Mouse (Mus musculus) liver, postnatal 0 days (tissue): ENCODE results near the gene Calr. TPM values are rescaled to one million over a fixed set of nuclear protein-coding genes. Genes with fewer than 3 reads are reported as not detected.

ENCODE experiments used
- ATAC-seq: fragments of 200-750 bp; cut with Nextera tagmentation; 2 replicates; pipeline ENCODE4 v1.8.0; 2017; ENCODE audit warnings: mild to moderate bottlenecking, moderate library complexity
- DNase-seq: peaks from one replicate; pipeline ENCODE4 v3.0.0-alpha.2; 2016
- H3K27ac ChIP-seq: fragments of 300-500 bp; sonication (generic); 2 replicates; pipeline ENCODE4 v1.5.1; 2014; ENCODE audit warnings: antibody characterized with exemption, moderate library complexity, mild to moderate bottlenecking, low read depth
- H3K27me3 ChIP-seq: fragments of 300-500 bp; sonication (generic); 2 replicates; pipeline ENCODE4 v1.6.1; 2014; ENCODE audit warnings: low read length, control low read depth, mixed read lengths; ENCODE audit not compliant: insufficient read depth
- H3K36me3 ChIP-seq: fragments of 300-500 bp; sonication (generic); replicated peaks from 2 replicates; pipeline ENCODE4 v1.6.1; 2014; ENCODE audit warnings: mild to moderate bottlenecking, control low read depth, low read length, moderate library complexity, mixed read lengths; ENCODE audit not compliant: insufficient read depth
- H3K4me1 ChIP-seq: fragments of 300-500 bp; sonication (generic); 2 replicates; pipeline ENCODE4 v1.6.1; 2014; ENCODE audit warnings: antibody characterized with exemption, mild to moderate bottlenecking, control low read depth; ENCODE audit not compliant: insufficient read depth
- H3K4me2 ChIP-seq: fragments of 300-500 bp; sonication (generic); 2 replicates; pipeline ENCODE4 v1.6.1; 2014; ENCODE audit warnings: low read depth, mild to moderate bottlenecking, low read length, moderate library complexity, mixed read lengths
- H3K4me3 ChIP-seq: fragments of 300-500 bp; sonication (generic); 2 replicates; pipeline ENCODE4 v1.5.1; 2014; ENCODE audit warnings: low read depth, low read length
- H3K9ac ChIP-seq: fragments of 300-500 bp; sonication (generic); replicated peaks from 2 replicates; pipeline ENCODE4 v1.6.1; 2014; ENCODE audit warnings: mild to moderate bottlenecking, moderate library complexity
- H3K9me3 ChIP-seq: fragments of 300-500 bp; sonication (generic); 2 replicates; pipeline ENCODE4 v1.6.1; 2016; ENCODE audit warnings: mild to moderate bottlenecking, control low read depth, low read length, mixed read lengths
- CTCF ChIP-seq: sonication (generic); IDR thresholded peaks from 2 replicates; pipeline ENCODE4 v1.5.1; 2016; ENCODE audit warnings: antibody characterized with exemption, low read depth
- EP300 ChIP-seq: IDR thresholded peaks from 2 replicates; pipeline ENCODE4 v1.6.1; 2016; ENCODE audit warnings: antibody characterized with exemption, low read depth, mild to moderate bottlenecking
- WGBS: fragments of 180-500 bp; shearing (Covaris S2); extraction: QIAGEN DNeasy Blood & Tissue Kit; methylation state at CpG from one replicate; pipeline ENCODE4 v1.1.7; 2014; ENCODE audit not compliant: insufficient replicate concordance; 5-methylcytosine and 5-hydroxymethylcytosine counted together
- polyA plus RNA-seq: library from polyadenylated mRNA; unstranded; fragments of >200 nt; fragmentation: Nextera tagmentation; extraction: Ambion mirVana; gene quantifications from 2 replicates; pipeline ENCODE4 v1.2.1, GENCODE M21; 2015

The Calr gene
- polyA plus RNA-seq, 1 experiment from 2014 or later, result 331 TPM

GRCm38 (mm10) chr8:84884728-84885127 lies 38.0 kb upstream of the Calr start:
- H3K4me2 ChIP-seq, result no peak overlapping the region
- H3K27me3 ChIP-seq, result no peaks in the 10 kb centered on the region
- 61% methylated on average over 4 of the region's 4 CpGs for WGBS
- H3K4me1 ChIP-seq, result no peaks in the 10 kb centered on the region
- H3K36me3 ChIP-seq, result peaks cover 40% of the 10 kb centered on the region
- DNase-seq (no peak), ATAC-seq (no peak)
- H3K27ac ChIP-seq, result no peak overlapping the region
- TF ChIP-seq CTCF (no peak), EP300 (no peak)
- H3K9ac ChIP-seq, result no peak overlapping the region
- H3K9me3 ChIP-seq, result no peaks in the 10 kb centered on the region
- no peak overlapping the region for H3K4me3 ChIP-seq

DNA sequence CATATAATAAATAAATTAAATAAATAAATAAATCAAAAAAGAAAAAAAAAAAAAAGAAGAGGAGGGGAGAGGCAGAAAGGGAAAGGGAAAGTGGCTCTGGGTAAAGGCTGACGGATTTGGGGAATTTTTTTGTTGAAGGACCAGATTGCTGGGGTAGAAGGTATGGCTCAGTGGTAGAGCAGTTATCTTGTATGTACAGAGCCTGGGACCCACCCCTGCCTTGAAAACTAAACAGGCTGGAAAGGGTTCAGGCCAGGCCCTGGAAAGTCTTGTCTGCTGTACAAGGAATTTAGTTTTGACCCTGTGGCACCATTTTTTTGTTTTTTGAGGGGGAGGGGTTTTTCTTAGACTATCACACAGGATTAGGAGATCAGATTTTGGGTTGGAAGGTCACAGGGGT lies 32.2 kb upstream of the Calr start:
- Histone ChIP-seq H3K9ac (no peak overlapping the region), H3K36me3 (no peaks in the 10 kb centered on the region), H3K4me1 (peaks cover 8% of the 10 kb centered on the region), H3K9me3 (no peaks in the 10 kb centered on the region), H3K27ac (no peak overlapping the region), H3K4me2 (no peak overlapping the region), H3K27me3 (no peaks in the 10 kb centered on the region), H3K4me3 (no peak overlapping the region)
- no peak for TF ChIP-seq CTCF
- TF ChIP-seq EP300, result no peak
- ATAC-seq (no peak), DNase-seq (no peak)
- WGBS, result 73% methylated on average over 1 of the region's 1 CpGs

DNA sequence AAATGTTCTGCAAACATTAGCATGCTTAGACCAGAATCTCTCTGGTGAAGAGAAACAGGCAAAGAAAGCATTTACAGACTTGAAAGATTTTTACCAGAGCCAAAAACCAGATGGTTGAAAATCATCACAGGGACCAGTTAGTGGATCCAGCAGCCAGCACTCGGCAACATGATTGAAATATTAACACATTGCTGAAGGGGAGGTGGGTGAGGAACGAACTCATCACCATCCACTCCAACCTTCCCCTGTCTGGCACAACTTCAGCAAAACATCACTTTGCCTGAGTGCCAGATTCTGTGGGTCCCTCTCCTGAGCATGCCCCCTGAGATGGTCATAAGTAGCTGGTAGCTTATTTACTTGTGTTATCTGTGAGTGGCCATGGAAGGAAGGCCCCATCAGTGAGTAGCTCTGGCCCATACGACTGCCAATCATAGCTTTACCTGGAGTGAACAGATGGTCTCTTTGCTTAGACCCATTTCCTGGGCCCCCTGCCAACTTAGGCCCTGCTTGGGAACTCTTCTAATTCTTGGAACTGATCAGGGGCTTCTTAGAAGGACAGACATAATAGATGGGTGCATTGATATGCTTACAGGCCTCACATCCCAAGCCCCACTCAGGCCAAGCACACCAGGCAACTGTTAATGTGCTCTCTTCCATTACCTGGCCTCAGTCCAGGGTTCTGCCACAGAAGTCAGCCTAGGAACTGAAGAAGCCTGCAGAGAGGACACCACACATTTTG lies 30.7 kb upstream of the Calr start:
- no peak overlapping the region for H3K27ac ChIP-seq
- H3K4me3 ChIP-seq, result no peak overlapping the region
- no peaks in the 10 kb centered on the region for H3K36me3 ChIP-seq
- no peak overlapping the region for H3K9ac ChIP-seq
- H3K27me3 ChIP-seq, result no peaks in the 10 kb centered on the region
- DNase-seq (no peak), ATAC-seq (peak; percentile 33; the same call in 1 of the 2 replicates)
- no peaks in the 10 kb centered on the region for H3K9me3 ChIP-seq
- WGBS, result 71% methylated on average over 3 of the region's 3 CpGs
- TF ChIP-seq EP300, result no peak
- no peak overlapping the region for H3K4me2 ChIP-seq
- H3K4me1 ChIP-seq, result peaks cover 19% of the 10 kb centered on the region

DNA sequence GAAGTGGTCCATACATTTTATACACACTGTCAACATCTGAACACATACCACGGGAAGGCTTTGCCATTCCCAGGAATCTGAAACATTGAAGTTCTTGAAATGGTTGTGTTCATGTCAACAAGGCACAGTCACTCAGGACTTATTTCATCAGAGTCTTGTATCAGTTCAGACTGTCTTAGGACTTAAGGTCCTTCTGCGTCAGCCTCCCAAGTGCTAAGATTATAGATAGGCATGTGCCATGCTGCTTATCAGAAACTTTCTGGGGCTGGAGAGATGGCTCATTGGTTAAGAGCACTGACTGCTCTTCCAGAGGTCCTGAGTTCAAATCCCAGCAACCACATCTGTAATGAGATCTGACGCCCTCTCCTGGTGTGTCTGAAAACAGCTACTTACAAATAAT lies 27.6 kb upstream of the Calr start:
- H3K27ac ChIP-seq, result no peak overlapping the region; the same call in 1 of the 2 replicates
- 61% methylated on average over 3 of the region's 3 CpGs for WGBS
- no peak overlapping the region for H3K4me2 ChIP-seq
- no peaks in the 10 kb centered on the region for H3K9me3 ChIP-seq
- peaks cover 27% of the 10 kb centered on the region for H3K4me1 ChIP-seq
- no peak for TF ChIP-seq EP300
- TF ChIP-seq CTCF, result 0 out of 2 replicates have a peak, but pooled peaks have one; percentile 6
- peaks cover 2% of the 10 kb centered on the region; the same call in 1 of the 2 replicates for H3K36me3 ChIP-seq
- DNase-seq (no peak), ATAC-seq (no peak)
- H3K4me3 ChIP-seq, result no peak overlapping the region
- H3K9ac ChIP-seq, result no peak overlapping the region
- H3K27me3 ChIP-seq, result no peaks in the 10 kb centered on the region

- Histone ChIP-seq H3K4me3 (peak overlapping the region; percentile 52), H3K36me3 (peaks cover 14% of the 10 kb centered on the region), H3K27ac (no peak overlapping the region), H3K4me2 (peak overlapping the region; percentile 99), H3K9ac (0 out of 2 replicates have a peak overlapping the region, but pooled peaks have one; percentile 62), H3K27me3 (no peaks in the 10 kb centered on the region), H3K4me1 (peaks cover 27% of the 10 kb centered on the region), H3K9me3 (no peaks in the 10 kb centered on the region)
- no peak for TF ChIP-seq CTCF
- no peak for TF ChIP-seq EP300
- ATAC-seq, result no peak
- 75% methylated on average over 4 of the region's 4 CpGs for WGBS
- no peak for DNase-seq
Measured at GRCm38 (mm10) chr8:84873016-84873415, 26.3 kb upstream of the Calr start.

- Histone ChIP-seq H3K27me3 (no peaks in the 10 kb centered on the region), H3K4me2 (peak overlapping the region; percentile 99), H3K27ac (peak overlapping the region; percentile 73), H3K4me3 (peak overlapping the region; percentile 52), H3K36me3 (peaks cover 20% of the 10 kb centered on the region), H3K4me1 (peaks cover 27% of the 10 kb centered on the region), H3K9me3 (no peaks in the 10 kb centered on the region), H3K9ac (peak overlapping the region; percentile 62)
- peak; percentile 68 for DNase-seq
- peak; percentile 63 for ATAC-seq
- WGBS, result 3% methylated on average over 50 of the region's 54 CpGs
- no peak for TF ChIP-seq EP300
- TF ChIP-seq CTCF, result no peak
Measured at GRCm38 (mm10) chr8:84872309-84872965, 25.7 kb upstream of the Calr start.
